Mouse (Mus musculus) liver, embryonic 14.5 days (tissue): ENCODE results near the gene Dixdc1. TPM values are rescaled to one million over a fixed set of nuclear protein-coding genes. Genes with fewer than 3 reads are reported as not detected.

Experiments
- ATAC-seq: fragments of 200-750 bp; cut with Nextera tagmentation; 2 replicates; pipeline ENCODE4 v1.8.0; 2017; ENCODE audit warnings: moderate number of reproducible peaks, mild to moderate bottlenecking, moderate library complexity; ENCODE audit not compliant: insufficient read depth
- DNase-seq, 3 experiments: peaks; one replicate each; pipeline ENCODE4 v3.0.0-alpha.2; 2012 to 2013; ENCODE audit warnings: low read depth in 3 of 3, low spot score in 3 of 3
- H3K27ac ChIP-seq: fragments of 300-500 bp; sonication (generic); 2 replicates; pipeline ENCODE4 v1.5.1; 2014; ENCODE audit warnings: moderate library complexity, mild to moderate bottlenecking, control low read depth, inconsistent platforms
- H3K27me3 ChIP-seq: fragments of 300-500 bp; sonication (generic); 2 replicates; pipeline ENCODE4 v1.6.1; 2014; ENCODE audit warnings: mild to moderate bottlenecking, low read length, moderate library complexity; ENCODE audit not compliant: control insufficient read depth, insufficient read depth
- H3K36me3 ChIP-seq: fragments of 300-500 bp; sonication (generic); replicated peaks from 2 replicates; pipeline ENCODE4 v1.6.1; 2014; ENCODE audit warnings: low read depth; ENCODE audit not compliant: control insufficient read depth, insufficient read depth
- H3K4me1 ChIP-seq, 2 experiments: fragments of 200-500 bp in 1 of 2; fragments of 300-500 bp in 1 of 2; sonication (generic) in 1 of 2; replicated peaks; 2 replicates each; pipeline ENCODE4 v1.6.1; 2012 to 2014; ENCODE audit warnings: antibody characterized with exemption in 1 of 2, inconsistent platforms in 1 of 2, low read length in 1 of 2; ENCODE audit not compliant: control insufficient read depth in 2 of 2, insufficient read depth in 2 of 2
- H3K4me2 ChIP-seq: fragments of 300-500 bp; sonication (generic); 2 replicates; pipeline ENCODE4 v1.6.1; 2014; ENCODE audit warnings: low read depth, mild to moderate bottlenecking, control low read depth, moderate library complexity
- H3K4me3 ChIP-seq, 2 experiments: fragments of 200-500 bp in 1 of 2; fragments of 300-500 bp in 1 of 2; sonication (generic) in 1 of 2; 2 replicates each; pipeline ENCODE4 v1.5.1; 2012 to 2014; ENCODE audit warnings: low read depth in 2 of 2, low read length in 2 of 2, mild to moderate bottlenecking in 2 of 2, control low read depth in 1 of 2, inconsistent platforms in 1 of 2, moderate library complexity in 1 of 2; ENCODE audit not compliant: insufficient read depth in 1 of 2
- H3K9ac ChIP-seq: fragments of 300-500 bp; sonication (generic); replicated peaks from 2 replicates; pipeline ENCODE4 v1.6.1; 2014; ENCODE audit warnings: mild to moderate bottlenecking, control low read depth, moderate library complexity
- H3K9me3 ChIP-seq: fragments of 300-500 bp; sonication (generic); 2 replicates; pipeline ENCODE4 v1.6.1; 2016; ENCODE audit warnings: low read length, mixed read lengths; ENCODE audit not compliant: control insufficient read depth
- CTCF ChIP-seq: IDR thresholded peaks from 2 replicates; pipeline ENCODE4 v1.5.1; 2016; ENCODE audit warnings: antibody characterized with exemption, low read depth, control low read depth
- EP300 ChIP-seq: IDR thresholded peaks from 2 replicates; pipeline ENCODE4 v1.6.1; 2016; ENCODE audit warnings: antibody characterized with exemption, low read depth
- WGBS: fragments of 180-500 bp; shearing (Covaris S2); extraction: QIAGEN DNeasy Blood & Tissue Kit; methylation state at CpG from one replicate; pipeline ENCODE4 v1.1.7; 2014; ENCODE audit not compliant: insufficient replicate concordance; 5-methylcytosine and 5-hydroxymethylcytosine counted together
- polyA plus RNA-seq, 2 experiments: library from polyadenylated mRNA; depleted of rRNA in 1 of 2; stranded (reverse) in 1 of 2; unstranded in 1 of 2; fragments of >200 nt; fragmentation: Nextera tagmentation in 1 of 2; extraction: Ambion mirVana in 1 of 2; gene quantifications; 2 replicates each; pipeline versions ENCODE4 v1.2.1 to v1.2.3; 2012 to 2014

Gene Dixdc1
- polyA plus RNA-seq, 2 experiments = 0.56 to 0.84 TPM

GRCm38 (mm10) chr9:50695153-50695552, 44.2 kb downstream of the Dixdc1 start:
- DNase-seq = no peak
- Histone ChIP-seq H3K4me1 (no peaks in the 10 kb centered on the region), H3K4me2 (no peak overlapping the region), H3K9ac (no peak overlapping the region), H3K36me3 (no peaks in the 10 kb centered on the region), H3K9me3 (no peaks in the 10 kb centered on the region), H3K27me3 (peaks cover 38% of the 10 kb centered on the region), H3K27ac (no peak overlapping the region), H3K4me3 (no peak overlapping the region)
- ATAC-seq = no peak
- WGBS = 56% methylated on average over 6 of the region's 6 CpGs
- TF ChIP-seq EP300 (no peak), CTCF (no peak)

GRCm38 (mm10) chr9:50693631-50694030, 45.7 kb downstream of the Dixdc1 start:
- Histone ChIP-seq H3K4me1 (no peaks in the 10 kb centered on the region), H3K36me3 (no peaks in the 10 kb centered on the region), H3K4me2 (peak overlapping the region; percentile 27), H3K4me3 (peak overlapping the region; percentile 22 to 42), H3K27me3 (peaks cover 23% of the 10 kb centered on the region), H3K9me3 (no peaks in the 10 kb centered on the region), H3K27ac (no peak overlapping the region; the same call in 1 of the 2 replicates), H3K9ac (no peak overlapping the region)
- ATAC-seq (peak; percentile 40; the same call in 1 of the 2 replicates), DNase-seq (no peak)
- TF ChIP-seq EP300 = no peak
- peak; percentile 77 for TF ChIP-seq CTCF
- 10% methylated on average over 10 of the region's 10 CpGs for WGBS

- TF ChIP-seq EP300 = no peak
- TF ChIP-seq CTCF = no peak
- peak; percentile 62 for ATAC-seq
- Histone ChIP-seq H3K36me3 (no peaks in the 10 kb centered on the region), H3K9ac (no peak overlapping the region), H3K27me3 (peaks cover 16% of the 10 kb centered on the region), H3K4me3 (peak overlapping the region; percentile 22 to 42), H3K4me2 (peak overlapping the region; percentile 27), H3K27ac (no peak overlapping the region; the same call in 1 of the 2 replicates), H3K9me3 (no peaks in the 10 kb centered on the region), H3K4me1 (no peaks in the 10 kb centered on the region)
- 18% methylated on average over 13 of the region's 13 CpGs for WGBS
- DNase-seq = no peak
Observed at GRCm38 (mm10) chr9:50692626-50693580, 46.4 kb downstream of the Dixdc1 start.

GRCm38 (mm10) chr9:50686866-50687652, 52.3 kb downstream of the Dixdc1 start:
- ATAC-seq (no peak), DNase-seq (no peak)
- TF ChIP-seq EP300 (no peak), CTCF (no peak)
- Histone ChIP-seq H3K27me3 (no peaks in the 10 kb centered on the region), H3K4me1 (0 out of 4 replicates have a peak, but pooled peaks cover 0 to 7% of the 10 kb centered on the region in 2 experiments), H3K36me3 (no peaks in the 10 kb centered on the region), H3K9me3 (no peaks in the 10 kb centered on the region), H3K27ac (no peak overlapping the region), H3K4me2 (no peak overlapping the region), H3K4me3 (no peak overlapping the region), H3K9ac (no peak overlapping the region)
- WGBS = 52% methylated on average over 6 of the region's 6 CpGs

- no peak overlapping the region for H3K4me2 ChIP-seq
- TF ChIP-seq EP300 (no peak), CTCF (no peak)
- H3K4me1 ChIP-seq = 0 out of 4 replicates have a peak, but pooled peaks cover 0 to 5% of the 10 kb centered on the region in 2 experiments
- 44% methylated on average over 7 of the region's 7 CpGs for WGBS
- H3K9me3 ChIP-seq = no peaks in the 10 kb centered on the region
- H3K36me3 ChIP-seq = no peaks in the 10 kb centered on the region
- DNase-seq = no peak
- no peak overlapping the region for H3K9ac ChIP-seq
- ATAC-seq = no peak
- H3K4me3 ChIP-seq = no peak overlapping the region
- no peaks in the 10 kb centered on the region for H3K27me3 ChIP-seq
- no peak overlapping the region for H3K27ac ChIP-seq
Observed at GRCm38 (mm10) chr9:50681727-50682126, 57.6 kb downstream of the Dixdc1 start.
